Mouse (Mus musculus) ovary, postnatal 14 days (tissue): ENCODE measurements around the gene Aars2.
A peak's percentile ranks its signal among the peaks of the same experiment; 100 is the strongest.

Experiments
- DNase-seq: peaks from one replicate; pipeline ENCODE4 v3.0.0; 2022; ENCODE audit warnings: low spot score

Gene Aars2

GRCm38 (mm10) chr17:45557998-45558862 lies 51.6 kb downstream of the Aars2 start:
- DNase-seq: no peak

GRCm38 (mm10) chr17:45559732-45560525 lies 53.3 kb downstream of the Aars2 start:
- no peak for DNase-seq

- no peak for DNase-seq
Observed at GRCm38 (mm10) chr17:45563216-45563615, 56.6 kb downstream of the Aars2 start.

GRCm38 (mm10) chr17:45563655-45564530 lies 57.3 kb downstream of the Aars2 start, which contains the start of gene Slc35b2:
Gene Slc35b2 (plus strand): TSS chr17:45563874.
- peak; percentile 93 for DNase-seq

- DNase-seq: no peak
Observed at GRCm38 (mm10) chr17:45564531-45565084, 58.0 kb downstream of the Aars2 start.

- no peak for DNase-seq
Observed at GRCm38 (mm10) chr17:45565103-45565502, 58.5 kb downstream of the Aars2 start.

GRCm38 (mm10) chr17:45566031-45566359 lies 59.4 kb downstream of the Aars2 start:
- DNase-seq: no peak

GRCm38 (mm10) chr17:45566360-45567161 lies 59.9 kb downstream of the Aars2 start:
- no peak for DNase-seq

GRCm38 (mm10) chr17:45567162-45567601 lies 60.5 kb downstream of the Aars2 start:
- no peak for DNase-seq

- no peak for DNase-seq
Observed at GRCm38 (mm10) chr17:45568990-45569389, 62.3 kb downstream of the Aars2 start.

GRCm38 (mm10) chr17:45569999-45570398 lies 63.4 kb downstream of the Aars2 start:
- DNase-seq: no peak
